Mouse (Mus musculus): ENCODE results near the gene Smim15. TPM values are rescaled to one million over a fixed set of nuclear protein-coding genes. Genes with fewer than 3 reads are reported as not detected.

The Smim15 gene
- polyA plus RNA-seq, 1 experiment from 2014 or later: 58.7 TPM

DNA sequence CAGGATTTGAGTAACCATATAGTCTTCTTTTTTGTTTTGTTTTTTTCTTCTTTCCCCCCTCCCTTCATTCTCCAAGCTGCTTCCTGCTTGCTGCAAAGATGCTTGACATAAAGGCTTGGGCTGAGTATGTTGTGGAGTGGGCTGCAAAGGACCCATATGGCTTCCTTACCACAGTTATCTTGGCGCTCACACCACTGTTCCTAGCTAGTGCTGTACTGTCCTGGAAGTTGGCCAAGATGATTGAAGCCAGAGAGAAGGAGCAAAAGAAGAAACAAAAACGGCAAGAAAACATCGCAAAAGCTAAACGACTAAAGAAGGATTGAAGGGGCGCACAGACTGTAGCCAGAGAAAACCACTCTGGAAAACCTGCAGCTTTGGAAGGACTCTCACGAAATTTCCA, 3.1 kb downstream of the Smim15 start:
- Histone ChIP-seq H3K4me3 (ENCODE audit: low read depth, low read length) (no peak overlapping the region), H3K36me3 (ENCODE audit: control insufficient read depth, insufficient read depth, low read length) (no peaks in the 10 kb centered on the region), H3K27ac (ENCODE audit: low read depth, low read length) (no peak overlapping the region), H3K9me3 (ENCODE audit: control insufficient read depth, low read length) (no peaks in the 10 kb centered on the region), H3K4me2 (ENCODE audit: low read depth) (no peak overlapping the region), H3K4me1 (ENCODE audit: control insufficient read depth, insufficient read depth, low read length) (peaks cover 12% of the 10 kb centered on the region), H3K9ac (ENCODE audit: low read length) (no peak overlapping the region), H3K27me3 (ENCODE audit: control insufficient read depth, insufficient read depth, low read length) (no peaks in the 10 kb centered on the region)
- 93% methylated on average over 6 of the region's 6 CpGs for WGBS
- ATAC-seq (ENCODE audit: insufficient read depth, low FRiP score, low TSS enrichment) (no peak), DNase-seq (ENCODE audit: low spot score) (no peak)

DNA sequence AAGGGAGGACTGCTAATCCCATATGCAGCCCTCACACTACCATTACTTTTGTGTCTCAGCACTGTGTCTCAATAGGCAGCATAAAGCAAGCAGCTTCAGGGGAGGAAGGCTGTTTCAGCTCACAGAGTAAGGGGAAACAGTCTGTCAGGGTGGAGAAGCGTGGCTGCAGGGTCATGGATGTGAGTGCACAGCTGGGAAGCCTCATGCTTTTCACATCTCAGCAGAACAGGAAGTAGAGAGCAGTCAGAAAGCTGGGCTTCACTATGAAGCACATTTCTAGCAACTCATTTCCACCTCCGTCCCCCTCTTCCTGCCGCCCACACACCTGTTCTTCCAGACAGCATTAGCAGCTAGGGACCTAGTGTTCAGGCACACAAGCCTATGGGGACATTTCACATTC, 12.7 kb downstream of the Smim15 start:
- no peaks in the 10 kb centered on the region for H3K36me3 ChIP-seq (ENCODE audit: control insufficient read depth, insufficient read depth, low read length)
- no peaks in the 10 kb centered on the region for H3K9me3 ChIP-seq (ENCODE audit: control insufficient read depth, low read length)
- no peak overlapping the region for H3K9ac ChIP-seq (ENCODE audit: low read length)
- H3K4me3 ChIP-seq (ENCODE audit: low read depth, low read length): no peak overlapping the region
- no peak overlapping the region for H3K4me2 ChIP-seq (ENCODE audit: low read depth)
- no peaks in the 10 kb centered on the region for H3K27me3 ChIP-seq (ENCODE audit: control insufficient read depth, insufficient read depth, low read length)
- no peak overlapping the region for H3K27ac ChIP-seq (ENCODE audit: low read depth, low read length)
- no peak for DNase-seq (ENCODE audit: low spot score)
- WGBS: 90% methylated on average over 2 of the region's 3 CpGs
- no peaks in the 10 kb centered on the region for H3K4me1 ChIP-seq (ENCODE audit: control insufficient read depth, insufficient read depth, low read length)
- ATAC-seq (ENCODE audit: insufficient read depth, low FRiP score, low TSS enrichment): no peak

DNA sequence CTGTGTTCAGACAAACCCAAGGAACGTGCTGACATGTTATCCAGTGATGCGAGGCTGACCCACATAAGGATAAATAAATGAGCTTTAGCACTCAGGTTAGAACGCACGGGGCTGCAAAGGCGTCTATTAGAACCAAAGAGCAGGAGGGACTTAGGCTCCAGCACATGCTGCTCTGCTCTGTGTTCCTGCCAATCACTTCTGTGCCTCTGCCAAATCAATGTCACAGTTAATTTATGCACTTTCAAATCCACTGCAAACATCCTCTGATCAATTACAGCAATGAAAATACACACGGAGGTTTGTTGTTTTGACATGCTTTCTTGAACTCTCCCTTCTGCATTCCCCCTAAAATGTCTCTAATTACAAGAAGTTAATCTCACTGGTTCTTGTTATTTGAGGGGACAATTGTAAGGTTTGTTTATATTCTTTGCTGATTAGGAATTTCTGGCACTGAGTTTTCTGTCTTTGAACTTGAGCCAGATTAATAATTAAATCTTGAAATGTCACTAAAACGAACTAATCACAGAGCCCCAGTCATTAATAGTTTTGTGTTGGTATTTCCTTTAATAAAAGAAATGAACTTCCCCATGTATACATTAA, 16.1 kb downstream of the Smim15 start:
- DNase-seq (ENCODE audit: low spot score) (no peak), ATAC-seq (ENCODE audit: insufficient read depth, low FRiP score, low TSS enrichment) (no peak)
- H3K27me3 ChIP-seq (ENCODE audit: control insufficient read depth, insufficient read depth, low read length): no peaks in the 10 kb centered on the region
- H3K4me1 ChIP-seq (ENCODE audit: control insufficient read depth, insufficient read depth, low read length): no peaks in the 10 kb centered on the region
- H3K4me2 ChIP-seq (ENCODE audit: low read depth): no peak overlapping the region
- 80% methylated on average over 7 of the region's 7 CpGs for WGBS
- H3K9me3 ChIP-seq (ENCODE audit: control insufficient read depth, low read length): no peaks in the 10 kb centered on the region
- no peaks in the 10 kb centered on the region for H3K36me3 ChIP-seq (ENCODE audit: control insufficient read depth, insufficient read depth, low read length)
- no peak overlapping the region for H3K9ac ChIP-seq (ENCODE audit: low read length)
- no peak overlapping the region for H3K27ac ChIP-seq (ENCODE audit: low read depth, low read length)
- H3K4me3 ChIP-seq (ENCODE audit: low read depth, low read length): no peak overlapping the region

DNA sequence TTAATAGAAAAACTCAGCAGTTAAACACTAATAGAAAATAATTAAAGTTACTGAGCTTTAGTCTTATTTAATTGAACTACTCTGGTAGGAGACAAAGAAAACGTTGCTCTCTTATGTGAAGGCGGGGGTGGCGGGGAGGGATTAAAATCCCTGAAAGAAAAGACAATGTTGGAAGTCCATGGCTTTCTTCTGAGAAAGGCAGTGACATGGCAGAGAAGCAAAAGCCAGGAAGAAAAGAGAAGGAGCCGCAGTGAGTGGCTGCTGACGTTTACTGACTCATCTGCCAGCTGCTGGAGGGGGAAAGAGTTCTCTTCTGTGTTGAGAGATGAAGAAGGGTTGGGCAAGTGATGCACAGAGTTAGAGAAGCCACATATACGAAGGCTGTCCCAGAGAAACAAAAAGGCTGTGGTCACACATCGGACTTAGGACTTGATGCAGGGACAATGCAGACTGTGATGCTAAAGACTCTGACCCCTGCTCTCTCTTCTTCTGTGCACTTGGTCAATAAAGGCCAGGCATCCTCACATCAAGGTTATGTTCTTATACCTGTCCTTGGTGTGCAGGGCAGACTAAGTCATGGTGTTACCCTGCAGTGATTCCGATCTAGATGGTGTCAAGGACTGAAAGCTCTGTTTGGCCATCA, 16.8 kb downstream of the Smim15 start:
- ATAC-seq (ENCODE audit: insufficient read depth, low FRiP score, low TSS enrichment): no peak

DNA sequence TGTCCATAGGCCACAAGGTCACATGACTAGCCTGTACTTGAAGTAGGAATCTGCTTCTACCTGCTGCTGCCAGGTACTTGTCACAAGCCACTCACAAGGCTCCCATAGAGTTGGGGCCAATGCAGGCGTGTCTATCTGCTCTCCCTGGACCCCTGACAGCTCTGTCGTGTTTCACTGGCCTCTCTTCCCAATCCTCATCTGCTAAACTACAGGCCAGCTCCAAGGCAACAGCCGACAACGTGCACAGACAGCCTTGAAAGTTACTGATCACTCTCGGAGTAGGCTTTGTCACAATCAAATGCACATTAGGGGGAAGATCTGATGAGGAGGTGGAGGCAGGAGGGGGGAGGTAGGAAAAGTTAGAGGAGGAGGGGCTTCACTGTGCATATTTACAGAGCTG, 18.7 kb downstream of the Smim15 start:
- no peaks in the 10 kb centered on the region for H3K4me1 ChIP-seq (ENCODE audit: control insufficient read depth, insufficient read depth, low read length)
- H3K9ac ChIP-seq (ENCODE audit: low read length): no peak overlapping the region
- DNase-seq (ENCODE audit: low spot score) (no peak), ATAC-seq (ENCODE audit: insufficient read depth, low FRiP score, low TSS enrichment) (no peak)
- H3K4me3 ChIP-seq (ENCODE audit: low read depth, low read length): no peak overlapping the region
- no peaks in the 10 kb centered on the region for H3K36me3 ChIP-seq (ENCODE audit: control insufficient read depth, insufficient read depth, low read length)
- H3K4me2 ChIP-seq (ENCODE audit: low read depth): no peak overlapping the region
- no peaks in the 10 kb centered on the region for H3K27me3 ChIP-seq (ENCODE audit: control insufficient read depth, insufficient read depth, low read length)
- WGBS: 77% methylated on average over 5 of the region's 5 CpGs
- H3K9me3 ChIP-seq (ENCODE audit: control insufficient read depth, low read length): no peaks in the 10 kb centered on the region
- H3K27ac ChIP-seq (ENCODE audit: low read depth, low read length): no peak overlapping the region

More for the DNA sequence above, 16.8 kb downstream of the Smim15 start:
- DNase-seq (ENCODE audit: low spot score): no peak
- WGBS: 66% methylated on average over 8 of the region's 8 CpGs
- H3K27me3 ChIP-seq (ENCODE audit: control insufficient read depth, insufficient read depth, low read length): no peaks in the 10 kb centered on the region
- H3K27ac ChIP-seq (ENCODE audit: low read depth, low read length): no peak overlapping the region
- no peaks in the 10 kb centered on the region for H3K36me3 ChIP-seq (ENCODE audit: control insufficient read depth, insufficient read depth, low read length)
- no peak overlapping the region for H3K4me2 ChIP-seq (ENCODE audit: low read depth)
- H3K4me1 ChIP-seq (ENCODE audit: control insufficient read depth, insufficient read depth, low read length): no peaks in the 10 kb centered on the region
- no peak overlapping the region for H3K4me3 ChIP-seq (ENCODE audit: low read depth, low read length)
- no peak overlapping the region for H3K9ac ChIP-seq (ENCODE audit: low read length)
- H3K9me3 ChIP-seq (ENCODE audit: control insufficient read depth, low read length): no peaks in the 10 kb centered on the region

DNA sequence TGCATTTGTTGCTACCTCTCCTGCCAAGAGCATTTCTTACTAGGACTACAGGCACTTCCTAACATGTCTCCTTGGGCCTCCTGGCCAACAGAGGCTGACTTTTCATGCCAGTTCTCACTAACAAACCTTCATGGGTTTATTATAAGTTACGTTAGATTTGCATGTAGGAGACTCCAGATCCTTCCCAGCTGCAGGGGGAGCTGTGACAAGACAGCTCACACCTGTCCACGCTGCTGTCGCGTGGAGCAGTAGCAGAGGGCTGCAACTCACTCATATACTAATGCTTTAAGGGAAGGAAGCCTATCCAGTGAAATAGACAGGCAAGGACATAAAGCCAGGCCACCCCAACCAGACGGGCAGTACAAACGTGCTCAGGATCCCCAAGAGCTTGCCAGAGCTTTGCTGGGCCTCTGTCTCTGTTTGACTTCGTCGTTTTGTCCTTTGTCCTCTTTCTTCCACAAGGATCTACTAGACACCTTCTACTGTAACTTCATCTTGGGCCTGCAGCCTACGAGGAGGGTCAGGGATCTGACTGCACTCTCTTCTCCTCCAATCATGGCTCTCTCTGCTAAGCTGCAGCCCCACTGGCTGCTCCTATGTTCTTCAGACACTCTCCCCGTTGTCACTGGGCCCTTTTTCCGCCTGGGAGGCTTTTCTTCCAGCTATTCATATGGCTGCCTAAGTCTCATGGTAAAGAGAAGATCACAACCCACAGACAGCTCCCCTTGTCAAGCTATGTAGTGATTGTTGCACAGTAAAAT, 19.3 kb downstream of the Smim15 start:
- Histone ChIP-seq H3K36me3 (ENCODE audit: control insufficient read depth, insufficient read depth, low read length) (no peaks in the 10 kb centered on the region), H3K4me2 (ENCODE audit: low read depth) (no peak overlapping the region), H3K9me3 (ENCODE audit: control insufficient read depth, low read length) (no peaks in the 10 kb centered on the region), H3K27ac (ENCODE audit: low read depth, low read length) (no peak overlapping the region), H3K4me3 (ENCODE audit: low read depth, low read length) (no peak overlapping the region), H3K9ac (ENCODE audit: low read length) (no peak overlapping the region), H3K27me3 (ENCODE audit: control insufficient read depth, insufficient read depth, low read length) (no peaks in the 10 kb centered on the region), H3K4me1 (ENCODE audit: control insufficient read depth, insufficient read depth, low read length) (no peaks in the 10 kb centered on the region)
- ATAC-seq (ENCODE audit: insufficient read depth, low FRiP score, low TSS enrichment): 0 out of 2 replicates have a peak, but pooled peaks have one; percentile 35
- no peak for DNase-seq (ENCODE audit: low spot score)
- WGBS: 77% methylated on average over 11 of the region's 11 CpGs

DNA sequence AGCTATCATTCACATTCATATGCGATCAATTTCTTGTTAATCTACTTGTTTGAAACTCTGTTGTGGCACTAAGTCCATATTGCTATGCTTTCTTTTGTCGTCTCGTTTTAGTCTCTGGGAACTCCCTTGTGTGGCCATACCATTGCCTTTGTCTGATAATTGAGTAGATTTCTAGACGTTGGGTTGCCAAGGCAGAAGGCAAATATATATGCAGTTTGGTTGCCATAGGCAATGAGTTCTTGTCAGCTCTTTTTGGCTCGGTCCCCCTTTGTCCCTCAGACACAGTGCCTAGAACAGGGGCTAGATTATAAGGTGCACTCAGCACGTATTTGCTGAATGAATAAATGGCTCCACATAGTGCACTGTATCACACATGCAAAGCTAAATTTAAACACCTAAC, 20.1 kb downstream of the Smim15 start:
- no peaks in the 10 kb centered on the region for H3K9me3 ChIP-seq (ENCODE audit: control insufficient read depth, low read length)
- no peaks in the 10 kb centered on the region for H3K36me3 ChIP-seq (ENCODE audit: control insufficient read depth, insufficient read depth, low read length)
- no peak overlapping the region for H3K4me3 ChIP-seq (ENCODE audit: low read depth, low read length)
- H3K27me3 ChIP-seq (ENCODE audit: control insufficient read depth, insufficient read depth, low read length): no peaks in the 10 kb centered on the region
- no peak overlapping the region for H3K27ac ChIP-seq (ENCODE audit: low read depth, low read length)
- DNase-seq (ENCODE audit: low spot score) (peak; percentile 38), ATAC-seq (ENCODE audit: insufficient read depth, low FRiP score, low TSS enrichment) (peak; percentile 89)
- H3K4me2 ChIP-seq (ENCODE audit: low read depth): no peak overlapping the region
- 60% methylated on average over 6 of the region's 6 CpGs for WGBS
- H3K9ac ChIP-seq (ENCODE audit: low read length): no peak overlapping the region
- no peaks in the 10 kb centered on the region for H3K4me1 ChIP-seq (ENCODE audit: control insufficient read depth, insufficient read depth, low read length)

DNA sequence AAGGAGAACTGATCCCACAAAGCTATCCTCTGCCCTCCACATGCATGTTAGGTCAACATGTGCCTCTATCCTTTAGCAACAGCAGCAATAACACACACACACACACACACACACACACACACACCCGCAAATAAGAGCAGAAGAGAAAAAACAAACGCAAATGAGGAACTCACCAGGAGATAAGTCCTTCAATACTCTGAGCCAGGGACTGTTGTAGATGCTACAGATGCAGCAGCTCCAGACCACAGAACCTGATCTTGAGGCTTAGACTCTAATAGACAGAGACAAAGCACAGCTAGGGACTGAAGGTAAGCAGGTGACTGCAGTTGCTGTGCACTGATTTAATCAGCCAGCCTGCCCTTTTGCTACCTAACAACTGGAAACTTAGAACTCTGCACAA, 21.8 kb downstream of the Smim15 start:
- H3K4me3 ChIP-seq (ENCODE audit: low read depth, low read length): no peak overlapping the region
- H3K4me1 ChIP-seq (ENCODE audit: control insufficient read depth, insufficient read depth, low read length): no peaks in the 10 kb centered on the region
- ATAC-seq (ENCODE audit: insufficient read depth, low FRiP score, low TSS enrichment) (no peak), DNase-seq (ENCODE audit: low spot score) (no peak)
- no peak overlapping the region for H3K27ac ChIP-seq (ENCODE audit: low read depth, low read length)
- H3K27me3 ChIP-seq (ENCODE audit: control insufficient read depth, insufficient read depth, low read length): no peaks in the 10 kb centered on the region
- no peaks in the 10 kb centered on the region for H3K9me3 ChIP-seq (ENCODE audit: control insufficient read depth, low read length)
- H3K36me3 ChIP-seq (ENCODE audit: control insufficient read depth, insufficient read depth, low read length): no peaks in the 10 kb centered on the region
- no peak overlapping the region for H3K4me2 ChIP-seq (ENCODE audit: low read depth)
- H3K9ac ChIP-seq (ENCODE audit: low read length): no peak overlapping the region
- WGBS: 94% methylated on average over 2 of the region's 2 CpGs

DNA sequence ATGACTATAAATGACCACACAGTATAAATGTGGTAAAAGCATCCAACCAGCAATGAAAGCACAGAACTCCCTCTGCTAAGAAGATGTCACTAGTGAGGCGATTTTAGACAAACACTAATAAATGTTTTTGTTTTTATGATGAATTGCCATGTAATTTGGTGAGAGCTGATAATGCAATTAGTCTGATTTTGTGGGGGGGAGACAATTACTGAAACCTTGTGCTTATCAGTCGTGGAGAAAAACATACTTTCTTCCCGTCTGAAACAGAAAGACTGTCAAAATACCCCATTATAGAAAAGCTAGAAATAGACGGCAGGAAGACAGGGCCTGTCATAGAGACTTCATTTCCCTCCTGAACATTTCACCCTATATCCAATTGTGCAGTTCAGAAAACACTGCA, 24.9 kb downstream of the Smim15 start:
- no peaks in the 10 kb centered on the region for H3K27me3 ChIP-seq (ENCODE audit: control insufficient read depth, insufficient read depth, low read length)
- no peaks in the 10 kb centered on the region for H3K9me3 ChIP-seq (ENCODE audit: control insufficient read depth, low read length)
- 83% methylated on average over 4 of the region's 4 CpGs for WGBS
- no peaks in the 10 kb centered on the region for H3K36me3 ChIP-seq (ENCODE audit: control insufficient read depth, insufficient read depth, low read length)
- DNase-seq (ENCODE audit: low spot score): no peak
- ATAC-seq (ENCODE audit: insufficient read depth, low FRiP score, low TSS enrichment): no peak
- H3K4me2 ChIP-seq (ENCODE audit: low read depth): no peak overlapping the region
- no peaks in the 10 kb centered on the region for H3K4me1 ChIP-seq (ENCODE audit: control insufficient read depth, insufficient read depth, low read length)
- H3K27ac ChIP-seq (ENCODE audit: low read depth, low read length): no peak overlapping the region
- no peak overlapping the region for H3K4me3 ChIP-seq (ENCODE audit: low read depth, low read length)
- no peak overlapping the region for H3K9ac ChIP-seq (ENCODE audit: low read length)
